Comparison of ENCODE assay signal across 34 mouse cellular contexts in genomic region chr11:94575036-94575435, GRCm38 (mm10). TPM values are rescaled to one million over a fixed set of nuclear protein-coding genes. Genes with fewer than 3 reads are reported as not detected.
A peak's percentile ranks its signal among the peaks of the same experiment; 100 is the strongest.
DNase-seq lines count a peak whose midpoint lies in the region; ATAC-seq and TF ChIP-seq lines count a peak whose summit lies in the region.
"Had no signal": no experiment of that assay in that cellular context is flagged by ENCODE, and none has a peak within 500 bp of the region (broad histone marks: within the 10 kb centered on the region; RNA-seq: fewer than 3 reads in every experiment).

No protein-coding gene starts in this region.

- WGBS in intestine, embryonic 16.5 days = 62% methylated on average over 2 of the region's 2 CpGs
- 64% methylated on average over 2 of the region's 2 CpGs for WGBS in intestine, embryonic 15.5 days
- 56% methylated on average over 2 of the region's 2 CpGs for WGBS in lung, postnatal 0 days
- 48% methylated on average over 2 of the region's 2 CpGs for WGBS in lung, adult 2 months

- no peak for TF ChIP-seq POLR2A in lung, adult 2 months (IDR thresholded peaks at IDR 0.05; ENCODE audit: borderline replicate concordance, extremely low read depth, low read depth, low read length)

- no peak overlapping the region for H3K9ac ChIP-seq in intestine, embryonic 16.5 days (ENCODE audit: low read depth, low read length)
- H3K9ac ChIP-seq in intestine, embryonic 15.5 days = no peak overlapping the region
- no peak overlapping the region for H3K9ac ChIP-seq in lung, postnatal 0 days (replicated peaks; ENCODE audit: low read depth)
- H3K9ac ChIP-seq: embryonic facial prominence, embryonic 13.5 days; forebrain, embryonic 13.5 days; heart, embryonic 12.5 days; heart, embryonic 15.5 days; hindbrain, embryonic 14.5 days had no signal

- TF ChIP-seq CTCF in lung, postnatal 0 days (IDR thresholded peaks at IDR 0.05) = no peak
- TF ChIP-seq CTCF in lung, adult 2 months (IDR thresholded peaks at IDR 0.05; ENCODE audit: insufficient read depth, low read length) = no peak

- H3K4me2 ChIP-seq in intestine, embryonic 16.5 days (ENCODE audit: low read depth, low read length) = no peak overlapping the region
- no peak overlapping the region for H3K4me2 ChIP-seq in intestine, embryonic 15.5 days (replicated peaks)
- no peak overlapping the region for H3K4me2 ChIP-seq in lung, postnatal 0 days (replicated peaks; ENCODE audit: low read depth, low read length)
- H3K4me2 ChIP-seq: embryonic facial prominence, embryonic 13.5 days; forebrain, embryonic 13.5 days; heart, embryonic 12.5 days; heart, embryonic 15.5 days; hindbrain, embryonic 14.5 days had no signal

- no peaks in the 10 kb centered on the region for H3K27me3 ChIP-seq in intestine, embryonic 16.5 days (replicated peaks; ENCODE audit: control insufficient read depth, insufficient read depth, low read length)
- no peaks in the 10 kb centered on the region for H3K27me3 ChIP-seq in intestine, embryonic 15.5 days (replicated peaks)
- no peaks in the 10 kb centered on the region for H3K27me3 ChIP-seq in lung, postnatal 0 days (replicated peaks; ENCODE audit: insufficient read depth, low read length)
- H3K27me3 ChIP-seq: CH12.LX; embryonic facial prominence, embryonic 13.5 days; forebrain, embryonic 13.5 days; heart, embryonic 12.5 days; heart, embryonic 15.5 days; Patski had no signal

- DNase-seq in lung, postnatal 0 days (ENCODE audit: low spot score) = peak; percentile 46
- no peak for DNase-seq in lung, adult 2 months
- peak; percentile 85 for DNase-seq in gonadal fat pad, adult 2 months (ENCODE audit: low read depth)
- DNase-seq in cerebellum, postnatal 25 days = no peak
- DNase-seq in adrenal gland, adult 2 months = no peak
- DNase-seq: adrenal gland, postnatal 14 days; B cell, adult 2 months; cerebellum, adult 11 months; cerebellum, adult 2 months; cerebellum, adult 9-11 months; cerebellum, postnatal 36 days; embryo, embryonic 11 days; gastrocnemius, postnatal 10 days; gastrocnemius, postnatal 36 days; heart, adult 11 months; heart, postnatal 10 days; heart, postnatal 4 days had no signal

- no peaks in the 10 kb centered on the region for H3K36me3 ChIP-seq in intestine, embryonic 16.5 days (ENCODE audit: control insufficient read depth, insufficient read depth, low read length)
- no peaks in the 10 kb centered on the region for H3K36me3 ChIP-seq in intestine, embryonic 15.5 days
- no peaks in the 10 kb centered on the region for H3K36me3 ChIP-seq in lung, postnatal 0 days (ENCODE audit: insufficient read depth, low read length)
- H3K36me3 ChIP-seq: G1E; heart, embryonic 15.5 days had no signal

- H3K4me3 ChIP-seq in intestine, embryonic 16.5 days (ENCODE audit: low read length) = no peak overlapping the region
- H3K4me3 ChIP-seq in intestine, embryonic 15.5 days (replicated peaks) = no peak overlapping the region
- H3K4me3 ChIP-seq in lung, postnatal 0 days (ENCODE audit: low read depth, low read length) = no peak overlapping the region
- H3K4me3 ChIP-seq in lung, adult 2 months (replicated peaks; ENCODE audit: extremely low read depth, low read depth, low read length) = no peak overlapping the region
- H3K4me3 ChIP-seq: embryonic facial prominence, embryonic 10.5 days; embryonic facial prominence, embryonic 13.5 days; erythroblast, embryonic 14.5 days; forebrain, embryonic 10.5 days; forebrain, embryonic 13.5 days; heart, embryonic 12.5 days; heart, embryonic 15.5 days had no signal

- H3K9me3 ChIP-seq in intestine, embryonic 16.5 days (ENCODE audit: control insufficient read depth, low read length) = no peaks in the 10 kb centered on the region
- no peaks in the 10 kb centered on the region for H3K9me3 ChIP-seq in intestine, embryonic 15.5 days
- H3K9me3 ChIP-seq in lung, postnatal 0 days (ENCODE audit: low read length) = no peaks in the 10 kb centered on the region
- H3K9me3 ChIP-seq: embryonic facial prominence, embryonic 10.5 days; embryonic facial prominence, embryonic 13.5 days; forebrain, embryonic 10.5 days; forebrain, embryonic 13.5 days; G1E; heart, embryonic 12.5 days; heart, embryonic 15.5 days had no signal

- 0 out of 2 replicates have a peak, but pooled peaks have one; percentile 22 for ATAC-seq in intestine, embryonic 16.5 days
- ATAC-seq in intestine, embryonic 15.5 days = no peak
- peak; percentile 47; the same call in 1 of the 2 replicates for ATAC-seq in lung, postnatal 0 days
- ATAC-seq: forebrain, embryonic 13.5 days; forebrain, embryonic 16.5 days; hindbrain, postnatal 0 days; Patski had no signal

- no peak for TF ChIP-seq EP300 in lung, postnatal 0 days (IDR thresholded peaks at IDR 0.05)

- no peak overlapping the region for H3K27ac ChIP-seq in intestine, embryonic 16.5 days (ENCODE audit: low read length)
- H3K27ac ChIP-seq in intestine, embryonic 15.5 days = no peak overlapping the region
- no peak overlapping the region for H3K27ac ChIP-seq in lung, postnatal 0 days (ENCODE audit: low read length)
- H3K27ac ChIP-seq: embryonic facial prominence, embryonic 10.5 days; embryonic facial prominence, embryonic 13.5 days; forebrain, embryonic 10.5 days; forebrain, embryonic 13.5 days; heart, embryonic 15.5 days; hindbrain, embryonic 14.5 days; hindbrain, postnatal 0 days had no signal

- no peaks in the 10 kb centered on the region for H3K4me1 ChIP-seq in intestine, embryonic 16.5 days (ENCODE audit: control insufficient read depth, insufficient read depth, low read length)
- H3K4me1 ChIP-seq in intestine, embryonic 15.5 days (replicated peaks) = no peaks in the 10 kb centered on the region
- H3K4me1 ChIP-seq in lung, postnatal 0 days (ENCODE audit: insufficient read depth, low read depth, low read length) = no peaks in the 10 kb centered on the region
- H3K4me1 ChIP-seq in lung, adult 2 months (ENCODE audit: control insufficient read depth, insufficient read depth, low read length) = peaks cover 9% of the 10 kb centered on the region
- H3K4me1 ChIP-seq: forebrain, embryonic 13.5 days; heart, embryonic 12.5 days had no signal

RNA-seq across cellular contexts. Expression of gene Chad, which starts 10.2 kb away (rescaled TPM):
- 1.2 and 1.6 TPM in 2 replicates for polyA plus RNA-seq in intestine, embryonic 16.5 days (2015; fragmentation: Nextera tagmentation; extraction: Ambion mirVana)
- polyA plus RNA-seq in intestine, embryonic 15.5 days (2015; fragmentation: Nextera tagmentation; extraction: Ambion mirVana) = 1.0 and 1.4 TPM in 2 replicates
- 23.9 and 29.0 TPM in 2 replicates for polyA plus RNA-seq in lung, postnatal 0 days (2015; fragmentation: Nextera tagmentation; extraction: Ambion mirVana)
- polyA plus RNA-seq in lung, adult 2 months (2012; rRNA removed) = 32.6 and 38.8 TPM in 2 replicates
- polyA plus RNA-seq in gonadal fat pad, adult 2 months (2012; rRNA removed) = 1.6 and 4.7 TPM in 2 replicates
- not detected for total RNA-seq in adrenal gland, adult 2 months (2021)
- polyA plus RNA-seq in adrenal gland, adult 2 months (2012; rRNA removed) = 0.06 and 0.13 TPM in 2 replicates
- total RNA-seq: adrenal gland, adult 18-20 months; adrenal gland, postnatal 14 days had no signal
- polyA plus RNA-seq: erythroblast, embryonic 14.5 days; G1E had no signal

RNA-seq across cellular contexts. Expression of gene Rsad1, which starts 26.0 kb away (rescaled TPM):
- polyA plus RNA-seq in intestine, embryonic 16.5 days (2015; fragmentation: Nextera tagmentation; extraction: Ambion mirVana) = 2.4 and 3.6 TPM in 2 replicates
- 2.8 and 3.4 TPM in 2 replicates for polyA plus RNA-seq in intestine, embryonic 15.5 days (2015; fragmentation: Nextera tagmentation; extraction: Ambion mirVana)
- 1.6 and 2.3 TPM in 2 replicates for polyA plus RNA-seq in lung, postnatal 0 days (2015; fragmentation: Nextera tagmentation; extraction: Ambion mirVana)
- 10.3 and 12.7 TPM in 2 replicates for polyA plus RNA-seq in lung, adult 2 months (2012; rRNA removed)
- 7.2 and 8.9 TPM in 2 replicates for polyA plus RNA-seq in gonadal fat pad, adult 2 months (2012; rRNA removed)
- total RNA-seq in adrenal gland, adult 2 months (2021) = 10 to 100 TPM in 1 of 2 experiments, 1 to 10 TPM in 1; 8.4 to 13.4 TPM
- 25.8 and 27.0 TPM in 2 replicates for polyA plus RNA-seq in adrenal gland, adult 2 months (2012; rRNA removed)
- polyA plus RNA-seq: erythroblast, embryonic 14.5 days had no signal

RNA-seq across cellular contexts. Expression of gene Acsf2, which starts 26.6 kb away (rescaled TPM):
- 3.0 and 3.3 TPM in 2 replicates for polyA plus RNA-seq in intestine, embryonic 16.5 days (2015; fragmentation: Nextera tagmentation; extraction: Ambion mirVana)
- 3.0 and 4.2 TPM in 2 replicates for polyA plus RNA-seq in intestine, embryonic 15.5 days (2015; fragmentation: Nextera tagmentation; extraction: Ambion mirVana)
- polyA plus RNA-seq in lung, postnatal 0 days (2015; fragmentation: Nextera tagmentation; extraction: Ambion mirVana) = 3.2 and 3.4 TPM in 2 replicates
- 28.0 and 35.2 TPM in 2 replicates for polyA plus RNA-seq in lung, adult 2 months (2012; rRNA removed)
- 17.7 and 19.6 TPM in 2 replicates for polyA plus RNA-seq in gonadal fat pad, adult 2 months (2012; rRNA removed)
- total RNA-seq in adrenal gland, adult 2 months (2021) = 100 to 1,000 TPM; 146 to 155 TPM
- polyA plus RNA-seq in adrenal gland, adult 2 months (2012; rRNA removed) = 149 and 167 TPM in 2 replicates

RNA-seq across cellular contexts. Expression of gene Mycbpap, which starts 53.5 kb away (rescaled TPM):
- polyA plus RNA-seq in intestine, embryonic 16.5 days (2015; fragmentation: Nextera tagmentation; extraction: Ambion mirVana) = 3.0 and 3.2 TPM in 2 replicates
- 2.0 and 2.2 TPM in 2 replicates for polyA plus RNA-seq in intestine, embryonic 15.5 days (2015; fragmentation: Nextera tagmentation; extraction: Ambion mirVana)
- 3.1 and 4.7 TPM in 2 replicates for polyA plus RNA-seq in lung, postnatal 0 days (2015; fragmentation: Nextera tagmentation; extraction: Ambion mirVana)
- 5.8 and 7.6 TPM in 2 replicates for polyA plus RNA-seq in lung, adult 2 months (2012; rRNA removed)
- polyA plus RNA-seq in gonadal fat pad, adult 2 months (2012; rRNA removed) = 6.4 and 6.7 TPM in 2 replicates
- total RNA-seq in adrenal gland, adult 2 months (2021) = 1 to 10 TPM; 3.8 to 6.7 TPM
- polyA plus RNA-seq in adrenal gland, adult 2 months (2012; rRNA removed) = 0.49 and 0.84 TPM in 2 replicates
- total RNA-seq: G1E; gastrocnemius, adult 18-20 months; gastrocnemius, postnatal 10 days; gastrocnemius, postnatal 36 days had no signal
- polyA plus RNA-seq: erythroblast, embryonic 14.5 days; G1E had no signal

RNA-seq across cellular contexts. Expression of gene Lrrc59, which starts 54.5 kb away (rescaled TPM):
- 254 and 256 TPM in 2 replicates for polyA plus RNA-seq in intestine, embryonic 16.5 days (2015; fragmentation: Nextera tagmentation; extraction: Ambion mirVana)
- 232 and 251 TPM in 2 replicates for polyA plus RNA-seq in intestine, embryonic 15.5 days (2015; fragmentation: Nextera tagmentation; extraction: Ambion mirVana)
- polyA plus RNA-seq in lung, postnatal 0 days (2015; fragmentation: Nextera tagmentation; extraction: Ambion mirVana) = 72.9 and 75.0 TPM in 2 replicates
- 41.4 and 46.3 TPM in 2 replicates for polyA plus RNA-seq in lung, adult 2 months (2012; rRNA removed)
- polyA plus RNA-seq in gonadal fat pad, adult 2 months (2012; rRNA removed) = 91.7 and 108 TPM in 2 replicates
- 100 to 1,000 TPM; 119 to 128 TPM for total RNA-seq in adrenal gland, adult 2 months (2021)
- 51.9 and 66.4 TPM in 2 replicates for polyA plus RNA-seq in adrenal gland, adult 2 months (2012; rRNA removed)

Comparison
In these comparisons a context has a peak if more than half of its experiments do, and no peak if none do; other contexts are left out.
1. DNase-seq: peak in lung, postnatal 0 days (single experiment) and gonadal fat pad, adult 2 months (single experiment); none in lung, adult 2 months (single experiment), cerebellum, postnatal 25 days (0 of 2) and adrenal gland, adult 2 months (single experiment).